Mouse (Mus musculus): ENCODE measurements around the gene Ccdc121. TPM values are rescaled to one million over a fixed set of nuclear protein-coding genes. Genes with fewer than 3 reads are reported as not detected.

The Ccdc121 gene
- polyA plus RNA-seq, 1 experiment from 2014 or later = 0.08 TPM

GRCm38 (mm10) chr1:181460283-181460682 is 51.0 kb downstream of the Ccdc121 start:
- H3K4me3 ChIP-seq = no peak overlapping the region
- no peak for ATAC-seq (ENCODE audit: low FRiP score, low read depth)
- H3K27me3 ChIP-seq = 0 out of 2 replicates have a peak, but pooled peaks cover 4% of the 10 kb centered on the region
- no peak overlapping the region for H3K4me2 ChIP-seq (replicated peaks)
- H3K9me3 ChIP-seq = no peaks in the 10 kb centered on the region
- H3K4me1 ChIP-seq = peaks cover 32% of the 10 kb centered on the region
- no peak overlapping the region for H3K27ac ChIP-seq
- H3K36me3 ChIP-seq = no peaks in the 10 kb centered on the region
- H3K9ac ChIP-seq = no peak overlapping the region
- WGBS = 77% methylated on average over 2 of the region's 2 CpGs

Other genes with a start within 250 kb of the Ccdc121 start
- gene Cnih3, start 158.8 kb downstream of the Ccdc121 start, polyA plus RNA-seq (2015; fragmentation: Nextera tagmentation; extraction: Ambion mirVana) = 0.71 and 0.87 TPM in 2 replicates
- 1.1 and 1.5 TPM in 2 replicates for gene Dnah14, start 65.1 kb upstream of the Ccdc121 start, polyA plus RNA-seq (2015; fragmentation: Nextera tagmentation; extraction: Ambion mirVana)

Measured in limb, embryonic 13.5 days (tissue).